Mouse (Mus musculus): ENCODE measurements around the gene S100a10. TPM values are rescaled to one million over a fixed set of nuclear protein-coding genes. Genes with fewer than 3 reads are reported as not detected.
A peak's percentile ranks its signal among the peaks of the same experiment; 100 is the strongest.

Gene S100a10
- polyA plus RNA-seq, 1 experiment from 2014 or later, result 603 TPM

DNA sequence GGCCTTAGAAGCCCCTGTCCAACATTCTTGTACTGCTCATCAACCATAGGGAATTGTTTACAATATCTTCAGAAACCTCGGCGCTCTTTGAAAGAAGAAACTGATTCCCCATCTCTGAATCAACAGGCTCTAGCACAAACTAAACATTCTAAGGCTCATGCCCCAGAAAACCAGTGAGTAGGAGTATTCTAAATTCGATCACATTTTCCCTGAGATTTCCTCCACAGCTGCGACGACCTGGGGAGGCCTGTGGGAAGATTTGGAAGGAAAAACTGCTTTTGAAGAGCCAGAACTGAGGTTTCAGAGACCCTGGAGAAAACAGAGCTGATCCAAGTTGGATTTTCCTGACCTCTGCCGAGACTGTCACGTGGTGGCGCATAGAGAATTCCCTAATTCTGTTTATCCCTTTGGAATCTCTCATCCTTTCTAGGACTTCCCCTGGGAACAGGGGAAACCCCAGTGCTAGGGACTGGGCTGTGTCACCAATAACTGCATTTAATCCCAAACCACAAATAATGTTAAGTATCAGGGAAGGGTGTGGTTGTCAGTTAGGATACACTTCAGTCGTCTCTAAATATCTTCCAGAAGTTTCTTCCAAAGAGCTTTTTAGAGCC lies 1.0 kb upstream of the S100a10 start:
- H3K9ac ChIP-seq (ENCODE audit: low read length), result peak overlapping the region; percentile 18; the same call in 1 of the 2 replicates
- H3K27me3 ChIP-seq (ENCODE audit: control insufficient read depth, insufficient read depth, low read length), result no peaks in the 10 kb centered on the region
- H3K4me1 ChIP-seq (ENCODE audit: control insufficient read depth, insufficient read depth, low read length), result peaks cover 19% of the 10 kb centered on the region
- WGBS, result 45% methylated on average over 9 of the region's 9 CpGs
- H3K4me2 ChIP-seq (ENCODE audit: low read depth, low read length), result peak overlapping the region; percentile 59
- no peaks in the 10 kb centered on the region for H3K9me3 ChIP-seq (replicated peaks; ENCODE audit: control insufficient read depth, low read length)
- H3K4me3 ChIP-seq (replicated peaks; ENCODE audit: low read length), result peak overlapping the region; percentile 69
- no peaks in the 10 kb centered on the region for H3K36me3 ChIP-seq (ENCODE audit: control insufficient read depth, insufficient read depth, low read length)
- ATAC-seq (ENCODE audit: insufficient read depth, low FRiP score), result no peak
- H3K27ac ChIP-seq (ENCODE audit: low read length), result peak overlapping the region; percentile 95

DNA sequence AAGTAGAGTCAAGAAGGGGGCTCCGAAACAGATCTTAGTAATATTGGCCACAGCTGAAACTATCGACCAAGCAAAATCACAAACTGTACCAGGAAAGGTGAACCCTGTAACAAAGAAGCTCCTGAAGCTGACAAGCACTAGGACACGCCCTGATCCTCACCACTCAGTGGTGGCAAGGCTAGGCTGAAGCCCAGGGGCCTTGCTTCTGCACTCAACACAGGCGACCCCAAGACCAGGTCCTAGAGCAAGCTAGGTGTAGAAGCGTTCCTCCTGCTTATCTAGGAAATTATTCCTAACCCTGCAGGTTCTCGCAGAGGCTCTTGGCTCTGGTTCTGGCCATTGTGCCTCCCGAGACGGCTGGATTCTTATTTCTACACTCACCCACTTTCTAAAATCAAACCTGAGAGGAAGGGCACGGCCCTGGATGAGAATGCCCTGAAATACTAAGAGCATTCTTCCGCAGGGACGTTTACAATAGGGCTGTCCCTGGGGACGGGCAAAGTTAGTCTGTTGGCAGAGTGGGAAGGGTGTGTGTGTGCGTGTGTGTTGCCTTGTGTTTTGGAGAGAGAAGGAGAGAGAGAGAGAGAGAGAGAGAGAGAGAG lies 400 bp upstream of the S100a10 start:
- 13% methylated on average over 13 of the region's 13 CpGs for WGBS
- H3K27me3 ChIP-seq (ENCODE audit: control insufficient read depth, insufficient read depth, low read length), result no peaks in the 10 kb centered on the region
- peaks cover 21% of the 10 kb centered on the region for H3K4me1 ChIP-seq (ENCODE audit: control insufficient read depth, insufficient read depth, low read length)
- H3K4me2 ChIP-seq (ENCODE audit: low read depth, low read length), result peak overlapping the region; percentile 59
- H3K27ac ChIP-seq (ENCODE audit: low read length), result peak overlapping the region; percentile 95
- ATAC-seq (ENCODE audit: insufficient read depth, low FRiP score), result 0 out of 2 replicates have a peak, but pooled peaks have one; percentile 5
- H3K36me3 ChIP-seq (ENCODE audit: control insufficient read depth, insufficient read depth, low read length), result no peaks in the 10 kb centered on the region
- peak overlapping the region; percentile 49 for H3K9ac ChIP-seq (ENCODE audit: low read length)
- H3K4me3 ChIP-seq (replicated peaks; ENCODE audit: low read length), result peak overlapping the region; percentile 69
- no peaks in the 10 kb centered on the region for H3K9me3 ChIP-seq (replicated peaks; ENCODE audit: control insufficient read depth, low read length)

DNA sequence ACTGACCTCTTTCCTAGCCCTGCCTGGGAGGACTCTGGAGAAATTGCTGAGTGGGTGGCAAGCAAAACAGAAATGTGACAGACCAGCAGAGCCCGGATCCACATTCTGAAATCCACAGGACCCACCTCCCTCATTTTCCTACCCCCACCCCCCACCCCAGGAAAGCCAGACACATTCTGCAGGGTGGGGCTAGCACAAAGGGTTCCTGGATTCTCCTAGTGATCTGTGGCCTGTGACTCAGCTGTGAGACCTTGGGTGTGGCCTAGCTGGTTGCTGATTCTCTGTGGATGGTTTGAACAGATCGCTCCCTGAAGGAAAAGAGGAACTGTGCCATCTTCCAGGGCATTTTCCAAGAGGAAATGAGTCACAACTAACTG lies 986 bp downstream of the S100a10 start:
- Histone ChIP-seq H3K9ac (ENCODE audit: low read length) (peak overlapping the region; percentile 83), H3K27me3 (ENCODE audit: control insufficient read depth, insufficient read depth, low read length) (no peaks in the 10 kb centered on the region), H3K27ac (ENCODE audit: low read length) (peak overlapping the region; percentile 95), H3K4me1 (ENCODE audit: control insufficient read depth, insufficient read depth, low read length) (peaks cover 21% of the 10 kb centered on the region), H3K4me3 (replicated peaks; ENCODE audit: low read length) (peak overlapping the region; percentile 69), H3K4me2 (ENCODE audit: low read depth, low read length) (peak overlapping the region; percentile 59), H3K36me3 (ENCODE audit: control insufficient read depth, insufficient read depth, low read length) (no peaks in the 10 kb centered on the region), H3K9me3 (replicated peaks; ENCODE audit: control insufficient read depth, low read length) (no peaks in the 10 kb centered on the region)
- peak; percentile 49; the same call in 1 of the 2 replicates for ATAC-seq (ENCODE audit: insufficient read depth, low FRiP score)
- 22% methylated on average over 2 of the region's 2 CpGs for WGBS

GRCm38 (mm10) chr3:93556599-93556998 lies 1.7 kb downstream of the S100a10 start:
- no peak for ATAC-seq (ENCODE audit: insufficient read depth, low FRiP score)

GRCm38 (mm10) chr3:93557471-93557870 lies 2.6 kb downstream of the S100a10 start:
- Histone ChIP-seq H3K36me3 (ENCODE audit: control insufficient read depth, insufficient read depth, low read length) (no peaks in the 10 kb centered on the region; the same call in 1 of the 2 replicates), H3K4me3 (replicated peaks; ENCODE audit: low read length) (peak overlapping the region; percentile 28), H3K27ac (ENCODE audit: low read length) (0 out of 2 replicates have a peak overlapping the region, but pooled peaks have one; percentile 27), H3K9ac (ENCODE audit: low read length) (no peak overlapping the region), H3K27me3 (ENCODE audit: control insufficient read depth, insufficient read depth, low read length) (no peaks in the 10 kb centered on the region), H3K4me2 (ENCODE audit: low read depth, low read length) (peak overlapping the region; percentile 59), H3K4me1 (ENCODE audit: control insufficient read depth, insufficient read depth, low read length) (peaks cover 21% of the 10 kb centered on the region), H3K9me3 (replicated peaks; ENCODE audit: control insufficient read depth, low read length) (no peaks in the 10 kb centered on the region)
- ATAC-seq (ENCODE audit: insufficient read depth, low FRiP score), result no peak
- 43% methylated on average over 4 of the region's 4 CpGs for WGBS

More at GRCm38 (mm10) chr3:93556599-93556998, 1.7 kb downstream of the S100a10 start:
- Histone ChIP-seq H3K4me2 (ENCODE audit: low read depth, low read length) (peak overlapping the region; percentile 59), H3K9ac (ENCODE audit: low read length) (peak overlapping the region; percentile 83), H3K36me3 (ENCODE audit: control insufficient read depth, insufficient read depth, low read length) (no peaks in the 10 kb centered on the region; the same call in 1 of the 2 replicates), H3K4me3 (replicated peaks; ENCODE audit: low read length) (peak overlapping the region; percentile 69), H3K27ac (ENCODE audit: low read length) (peak overlapping the region; percentile 95), H3K4me1 (ENCODE audit: control insufficient read depth, insufficient read depth, low read length) (peaks cover 21% of the 10 kb centered on the region), H3K9me3 (replicated peaks; ENCODE audit: control insufficient read depth, low read length) (no peaks in the 10 kb centered on the region), H3K27me3 (ENCODE audit: control insufficient read depth, insufficient read depth, low read length) (no peaks in the 10 kb centered on the region)
- WGBS, result 41% methylated on average over 1 of the region's 1 CpGs

DNA sequence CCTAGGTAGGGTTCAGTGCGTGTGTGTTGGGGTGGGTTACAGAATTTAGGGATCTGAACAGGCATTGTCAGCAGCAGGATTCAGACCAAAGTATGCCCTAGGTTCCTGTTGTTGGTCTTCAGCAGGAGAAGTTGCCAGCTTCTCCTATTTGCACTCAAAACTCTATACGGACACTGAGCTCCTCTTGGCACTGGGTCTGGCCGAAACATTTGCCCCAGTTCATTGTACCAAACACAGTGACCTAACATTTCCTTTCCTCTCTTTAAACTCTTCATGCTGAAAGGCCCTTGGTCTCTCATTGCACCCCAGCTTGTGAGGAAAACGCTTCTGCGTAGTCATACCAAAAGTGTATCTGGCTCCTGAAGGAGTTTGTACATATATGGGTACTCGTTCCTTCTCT lies 5.1 kb downstream of the S100a10 start:
- Histone ChIP-seq H3K4me2 (ENCODE audit: low read depth, low read length) (no peak overlapping the region), H3K27me3 (ENCODE audit: control insufficient read depth, insufficient read depth, low read length) (no peaks in the 10 kb centered on the region), H3K4me3 (replicated peaks; ENCODE audit: low read length) (no peak overlapping the region), H3K9me3 (replicated peaks; ENCODE audit: control insufficient read depth, low read length) (no peaks in the 10 kb centered on the region), H3K36me3 (ENCODE audit: control insufficient read depth, insufficient read depth, low read length) (peaks cover 5% of the 10 kb centered on the region; the same call in 1 of the 2 replicates), H3K9ac (ENCODE audit: low read length) (no peak overlapping the region), H3K27ac (ENCODE audit: low read length) (no peak overlapping the region), H3K4me1 (ENCODE audit: control insufficient read depth, insufficient read depth, low read length) (peaks cover 18% of the 10 kb centered on the region)
- 79% methylated on average over 6 of the region's 6 CpGs for WGBS
- ATAC-seq (ENCODE audit: insufficient read depth, low FRiP score), result no peak

DNA sequence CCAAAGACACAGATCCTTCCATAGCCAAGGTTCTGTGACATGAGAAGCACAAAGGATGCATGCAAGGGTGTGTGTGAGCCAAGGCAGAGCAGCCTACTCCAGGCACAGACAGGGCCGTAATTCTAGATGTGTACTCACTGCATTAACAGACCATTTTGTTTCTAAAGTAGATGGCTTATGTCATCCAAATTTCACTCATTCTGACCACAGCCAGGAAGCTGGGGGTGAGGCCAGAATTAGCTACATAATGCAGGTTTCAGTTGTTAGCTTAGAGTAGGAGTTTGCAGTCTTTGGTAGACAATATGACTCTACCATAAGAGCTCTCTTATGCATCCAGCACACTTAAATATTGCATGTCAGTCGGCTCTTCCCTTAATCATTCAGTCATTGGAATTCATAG lies 7.5 kb downstream of the S100a10 start:
- ATAC-seq (ENCODE audit: insufficient read depth, low FRiP score), result no peak
- H3K4me3 ChIP-seq (replicated peaks; ENCODE audit: low read length), result no peak overlapping the region
- H3K36me3 ChIP-seq (ENCODE audit: control insufficient read depth, insufficient read depth, low read length), result peaks cover 6% of the 10 kb centered on the region; the same call in 1 of the 2 replicates
- H3K9ac ChIP-seq (ENCODE audit: low read length), result no peak overlapping the region
- H3K9me3 ChIP-seq (replicated peaks; ENCODE audit: control insufficient read depth, low read length), result no peaks in the 10 kb centered on the region
- H3K27ac ChIP-seq (ENCODE audit: low read length), result no peak overlapping the region
- no peaks in the 10 kb centered on the region for H3K27me3 ChIP-seq (ENCODE audit: control insufficient read depth, insufficient read depth, low read length)
- no peak overlapping the region for H3K4me2 ChIP-seq (ENCODE audit: low read depth, low read length)
- 77% methylated on average over 2 of the region's 2 CpGs for WGBS
- H3K4me1 ChIP-seq (ENCODE audit: control insufficient read depth, insufficient read depth, low read length), result peaks cover 7% of the 10 kb centered on the region; the same call in 1 of the 2 replicates

- Histone ChIP-seq H3K9ac (ENCODE audit: low read length) (no peak overlapping the region), H3K4me3 (replicated peaks; ENCODE audit: low read length) (no peak overlapping the region), H3K9me3 (replicated peaks; ENCODE audit: control insufficient read depth, low read length) (no peaks in the 10 kb centered on the region), H3K27ac (ENCODE audit: low read length) (no peak overlapping the region), H3K4me1 (ENCODE audit: control insufficient read depth, insufficient read depth, low read length) (0 out of 2 replicates have a peak, but pooled peaks cover 5% of the 10 kb centered on the region), H3K4me2 (ENCODE audit: low read depth, low read length) (no peak overlapping the region), H3K27me3 (ENCODE audit: control insufficient read depth, insufficient read depth, low read length) (no peaks in the 10 kb centered on the region), H3K36me3 (ENCODE audit: control insufficient read depth, insufficient read depth, low read length) (peaks cover 6% of the 10 kb centered on the region; the same call in 1 of the 2 replicates)
- 95% methylated on average over 4 of the region's 4 CpGs for WGBS
- ATAC-seq (ENCODE audit: insufficient read depth, low FRiP score), result no peak
These were observed 8.3 kb downstream of the S100a10 start for GRCm38 (mm10) chr3:93563216-93563615.

- H3K4me1 ChIP-seq (ENCODE audit: control insufficient read depth, insufficient read depth, low read length), result peaks cover 12% of the 10 kb centered on the region; the same call in 1 of the 2 replicates
- H3K27me3 ChIP-seq (ENCODE audit: control insufficient read depth, insufficient read depth, low read length), result no peaks in the 10 kb centered on the region
- no peak overlapping the region for H3K9ac ChIP-seq (ENCODE audit: low read length)
- WGBS, result 75% methylated on average over 3 of the region's 3 CpGs
- H3K9me3 ChIP-seq (replicated peaks; ENCODE audit: control insufficient read depth, low read length), result no peaks in the 10 kb centered on the region
- no peak overlapping the region for H3K27ac ChIP-seq (ENCODE audit: low read length)
- peaks cover 6% of the 10 kb centered on the region; the same call in 1 of the 2 replicates for H3K36me3 ChIP-seq (ENCODE audit: control insufficient read depth, insufficient read depth, low read length)
- H3K4me3 ChIP-seq (replicated peaks; ENCODE audit: low read length), result no peak overlapping the region
- no peak overlapping the region for H3K4me2 ChIP-seq (ENCODE audit: low read depth, low read length)
- no peak for ATAC-seq (ENCODE audit: insufficient read depth, low FRiP score)
These were observed 12.0 kb downstream of the S100a10 start for GRCm38 (mm10) chr3:93566892-93567291.

Data from stomach, embryonic 16.5 days (tissue).